Mouse (Mus musculus): ENCODE measurements around the gene Slc18a3. TPM values are rescaled to one million over a fixed set of nuclear protein-coding genes. Genes with fewer than 3 reads are reported as not detected.

The Slc18a3 gene
- total and polyA plus RNA-seq, 3 experiments, result 0.09 to 0.43 TPM; not detected in 1

GRCm38 (mm10) chr14:32443446-32443845 is 21.2 kb downstream of the Slc18a3 start:
- WGBS, result 18% methylated on average over 8 of the region's 8 CpGs
- Histone ChIP-seq H3K79me2 (replicated peaks; ENCODE audit: control insufficient read depth, insufficient read depth, low read length) (no peaks in the 10 kb centered on the region), H3K27ac (no peak overlapping the region), H3K36me3 (ENCODE audit: control insufficient read depth, insufficient read depth, low read length) (no peaks in the 10 kb centered on the region), H3K27me3 (ENCODE audit: control insufficient read depth, insufficient read depth, low read length) (0 out of 2 replicates have a peak, but pooled peaks cover 2% of the 10 kb centered on the region), H3K4me3 (no peak overlapping the region), H3K9ac (ENCODE audit: low read depth, low read length) (no peak overlapping the region), H3K4me1 (ENCODE audit: control insufficient read depth, insufficient read depth, low read length) (no peaks in the 10 kb centered on the region)
- DNase-seq, result peak in 1 of 2 experiments; percentile 9
- TF ChIP-seq POLR2A (IDR thresholded peaks at IDR 0.05; ENCODE audit: insufficient read depth, low read depth, low read length) (no peak), CTCF (IDR thresholded peaks at IDR 0.05) (no peak), EP300 (IDR thresholded peaks at IDR 0.05; ENCODE audit: insufficient read depth, low read depth, low read length) (no peak)
- intact Hi-C loops (cut with DNase I), result no loop called here

- no peak for TF ChIP-seq CTCF (IDR thresholded peaks at IDR 0.05)
- no peak for TF ChIP-seq POLR2A (IDR thresholded peaks at IDR 0.05; ENCODE audit: insufficient read depth, low read depth, low read length)
- TF ChIP-seq EP300 (IDR thresholded peaks at IDR 0.05; ENCODE audit: insufficient read depth, low read depth, low read length), result no peak
- Histone ChIP-seq H3K9ac (ENCODE audit: low read depth, low read length) (no peak overlapping the region), H3K4me3 (no peak overlapping the region), H3K4me1 (ENCODE audit: control insufficient read depth, insufficient read depth, low read length) (no peaks in the 10 kb centered on the region), H3K36me3 (ENCODE audit: control insufficient read depth, insufficient read depth, low read length) (no peaks in the 10 kb centered on the region), H3K27me3 (ENCODE audit: control insufficient read depth, insufficient read depth, low read length) (0 out of 2 replicates have a peak, but pooled peaks cover 2% of the 10 kb centered on the region), H3K79me2 (replicated peaks; ENCODE audit: control insufficient read depth, insufficient read depth, low read length) (no peaks in the 10 kb centered on the region), H3K27ac (no peak overlapping the region)
- peak in 1 of 2 experiments; percentile 5 for DNase-seq
- intact Hi-C loops (cut with DNase I), result no loop called here
- 38% methylated on average over 3 of the region's 3 CpGs for WGBS
Observed at GRCm38 (mm10) chr14:32439744-32440143, 24.9 kb downstream of the Slc18a3 start.

GRCm38 (mm10) chr14:32439316-32439715 is 25.3 kb downstream of the Slc18a3 start:
- intact Hi-C loops (cut with DNase I), result no loop called here
- Histone ChIP-seq H3K9ac (ENCODE audit: low read depth, low read length) (no peak overlapping the region), H3K27ac (no peak overlapping the region), H3K4me1 (ENCODE audit: control insufficient read depth, insufficient read depth, low read length) (no peaks in the 10 kb centered on the region), H3K4me3 (no peak overlapping the region), H3K27me3 (ENCODE audit: control insufficient read depth, insufficient read depth, low read length) (0 out of 2 replicates have a peak, but pooled peaks cover 2% of the 10 kb centered on the region), H3K36me3 (ENCODE audit: control insufficient read depth, insufficient read depth, low read length) (no peaks in the 10 kb centered on the region), H3K79me2 (replicated peaks; ENCODE audit: control insufficient read depth, insufficient read depth, low read length) (no peaks in the 10 kb centered on the region)
- DNase-seq, result peak in 1 of 2 experiments; percentile 4
- TF ChIP-seq CTCF (IDR thresholded peaks at IDR 0.05) (no peak), EP300 (IDR thresholded peaks at IDR 0.05; ENCODE audit: insufficient read depth, low read depth, low read length) (no peak), POLR2A (IDR thresholded peaks at IDR 0.05; ENCODE audit: insufficient read depth, low read depth, low read length) (no peak)
- 65% methylated on average over 5 of the region's 5 CpGs for WGBS

- no peak overlapping the region for H3K27ac ChIP-seq
- 44% methylated on average over 5 of the region's 5 CpGs for WGBS
- peak in 1 of 2 experiments; percentile 9 for DNase-seq
- intact Hi-C loops (cut with DNase I), result no loop called here
- no peaks in the 10 kb centered on the region for H3K27me3 ChIP-seq (ENCODE audit: control insufficient read depth, insufficient read depth, low read length)
- no peak overlapping the region for H3K4me3 ChIP-seq
- H3K4me1 ChIP-seq (ENCODE audit: control insufficient read depth, insufficient read depth, low read length), result no peaks in the 10 kb centered on the region
- no peaks in the 10 kb centered on the region for H3K79me2 ChIP-seq (replicated peaks; ENCODE audit: control insufficient read depth, insufficient read depth, low read length)
- TF ChIP-seq EP300 (IDR thresholded peaks at IDR 0.05; ENCODE audit: insufficient read depth, low read depth, low read length) (no peak), POLR2A (IDR thresholded peaks at IDR 0.05; ENCODE audit: insufficient read depth, low read depth, low read length) (no peak), CTCF (IDR thresholded peaks at IDR 0.05) (no peak)
- no peaks in the 10 kb centered on the region for H3K36me3 ChIP-seq (ENCODE audit: control insufficient read depth, insufficient read depth, low read length)
- H3K9ac ChIP-seq (ENCODE audit: low read depth, low read length), result no peak overlapping the region
Observed at GRCm38 (mm10) chr14:32437352-32437793, 27.3 kb downstream of the Slc18a3 start.

- H3K4me1 ChIP-seq (ENCODE audit: control insufficient read depth, insufficient read depth, low read length), result no peaks in the 10 kb centered on the region
- DNase-seq, result no peak
- 46% methylated on average over 8 of the region's 8 CpGs for WGBS
- H3K4me3 ChIP-seq, result no peak overlapping the region
- H3K27ac ChIP-seq, result no peak overlapping the region
- H3K27me3 ChIP-seq (ENCODE audit: control insufficient read depth, insufficient read depth, low read length), result no peaks in the 10 kb centered on the region
- no peaks in the 10 kb centered on the region for H3K36me3 ChIP-seq (ENCODE audit: control insufficient read depth, insufficient read depth, low read length)
- no peaks in the 10 kb centered on the region for H3K79me2 ChIP-seq (replicated peaks; ENCODE audit: control insufficient read depth, insufficient read depth, low read length)
- H3K9ac ChIP-seq (ENCODE audit: low read depth, low read length), result no peak overlapping the region
- intact Hi-C loops (cut with DNase I), result no loop called here
- TF ChIP-seq CTCF (IDR thresholded peaks at IDR 0.05), result no peak
- TF ChIP-seq EP300 (IDR thresholded peaks at IDR 0.05; ENCODE audit: insufficient read depth, low read depth, low read length), result no peak
- no peak for TF ChIP-seq POLR2A (IDR thresholded peaks at IDR 0.05; ENCODE audit: insufficient read depth, low read depth, low read length)
Observed at GRCm38 (mm10) chr14:32429030-32429602, 35.5 kb downstream of the Slc18a3 start.

- H3K79me2 ChIP-seq (replicated peaks; ENCODE audit: control insufficient read depth, insufficient read depth, low read length), result no peaks in the 10 kb centered on the region
- H3K4me1 ChIP-seq (ENCODE audit: control insufficient read depth, insufficient read depth, low read length), result no peaks in the 10 kb centered on the region
- no peak overlapping the region for H3K27ac ChIP-seq
- H3K36me3 ChIP-seq (ENCODE audit: control insufficient read depth, insufficient read depth, low read length), result no peaks in the 10 kb centered on the region
- intact Hi-C loops (cut with DNase I), result no loop called here
- no peak for DNase-seq
- WGBS, result 81% methylated on average over 7 of the region's 7 CpGs
- TF ChIP-seq CTCF (IDR thresholded peaks at IDR 0.05) (no peak), POLR2A (IDR thresholded peaks at IDR 0.05; ENCODE audit: insufficient read depth, low read depth, low read length) (no peak), EP300 (IDR thresholded peaks at IDR 0.05; ENCODE audit: insufficient read depth, low read depth, low read length) (no peak)
- H3K4me3 ChIP-seq, result no peak overlapping the region
- no peak overlapping the region for H3K9ac ChIP-seq (ENCODE audit: low read depth, low read length)
- no peaks in the 10 kb centered on the region for H3K27me3 ChIP-seq (ENCODE audit: control insufficient read depth, insufficient read depth, low read length)
Observed at GRCm38 (mm10) chr14:32423946-32424345, 40.7 kb downstream of the Slc18a3 start.
